Mouse (Mus musculus) spleen, adult 2 months (tissue): ENCODE results near the gene Arhgap8.

ENCODE experiments used
- CTCF ChIP-seq: fragments of 200-500 bp; IDR thresholded peaks from 2 replicates; pipeline ENCODE4 v1.5.1; 2011; ENCODE audit warnings: mild to moderate bottlenecking, inconsistent platforms; ENCODE audit not compliant: insufficient read depth, insufficient read length, insufficient replicate concordance; ENCODE audit errors: extremely low read depth
- POLR2A ChIP-seq: fragments of 200-500 bp; IDR thresholded peaks from 2 replicates; pipeline ENCODE4 v1.6.1; 2011; ENCODE audit warnings: low read depth, low read length, inconsistent platforms

GRCm38 (mm10) chr15:84811126-84811525 is 91.3 kb downstream of the Arhgap8 start:
- TF ChIP-seq CTCF: no peak
- TF ChIP-seq POLR2A: no peak
